Mouse (Mus musculus): Measurements from ENCODE around the gene Ryr3.

The Ryr3 gene

DNA sequence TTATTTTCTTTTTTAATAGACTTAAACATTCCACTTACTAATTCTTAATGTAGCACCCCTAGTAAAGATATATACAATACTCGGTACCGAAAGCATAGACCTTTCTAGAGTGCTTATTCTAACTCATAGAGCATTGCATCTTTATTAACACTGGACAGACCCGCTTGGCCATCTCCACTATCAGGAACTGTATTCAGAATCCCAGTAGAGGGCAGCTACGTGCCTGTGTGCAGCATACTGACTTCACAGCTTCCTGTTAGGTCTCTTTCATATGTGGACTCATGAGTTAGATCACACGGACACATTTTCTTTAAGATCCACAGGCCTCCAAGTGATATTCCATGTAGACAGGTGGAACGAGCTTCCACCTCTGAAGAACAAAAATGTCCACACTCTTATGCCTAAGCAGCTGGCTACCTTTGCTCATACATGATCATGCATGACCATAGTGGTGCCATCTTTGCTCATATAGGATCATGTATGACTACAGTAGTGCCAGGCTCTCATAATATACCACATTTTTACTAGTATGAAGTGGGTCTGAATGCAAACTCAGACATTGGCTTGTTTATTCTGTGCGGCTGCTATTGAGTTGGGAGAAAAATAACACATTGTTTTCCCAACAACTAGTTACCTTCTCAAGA lies 417.4 kb downstream of the Ryr3 start:
- DNase-seq (ENCODE audit: low spot score in 2 of 2) = no peak

DNA sequence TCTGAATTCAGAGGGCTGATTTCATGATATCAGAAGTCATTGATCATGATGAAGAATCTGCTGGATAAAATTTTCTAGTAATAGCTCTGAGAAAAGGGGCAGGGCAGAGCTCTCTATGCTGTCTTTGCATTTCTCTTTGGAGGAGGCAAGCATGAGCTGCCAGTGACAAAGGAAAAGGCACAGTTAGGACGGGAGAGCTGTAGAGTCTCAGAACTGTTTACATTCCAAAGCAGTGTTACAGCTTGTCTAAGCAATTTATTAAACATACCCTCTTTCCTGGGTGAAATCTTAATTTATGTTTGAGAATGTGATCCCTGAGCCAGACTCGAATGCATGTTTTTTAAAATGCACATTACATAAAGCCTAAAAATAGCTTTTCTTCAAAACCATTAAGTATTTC lies 435.3 kb downstream of the Ryr3 start:
- no peak for DNase-seq (ENCODE audit: low spot score in 2 of 2)

DNA sequence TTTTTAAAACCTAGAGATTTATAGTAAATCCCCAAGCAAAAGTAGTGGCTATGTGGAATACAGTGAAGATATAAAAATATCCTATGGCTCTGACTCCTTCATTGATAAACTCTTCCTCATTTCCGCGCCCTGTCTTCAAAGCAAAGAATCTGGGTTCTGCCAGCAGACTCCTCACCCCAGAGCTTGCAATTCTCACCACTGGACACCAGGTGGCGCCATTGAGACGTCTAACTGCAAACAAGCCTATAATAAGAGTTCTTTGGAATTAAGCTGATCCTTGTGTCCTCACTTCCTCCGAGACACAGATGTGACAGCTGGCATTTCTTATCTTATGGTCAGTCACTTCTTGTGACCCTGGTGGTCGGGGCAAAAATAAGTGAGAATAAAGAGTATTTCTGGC lies 442.1 kb downstream of the Ryr3 start:
- peak; percentile 11 to 44 for DNase-seq (ENCODE audit: low spot score in 2 of 2)

DNA sequence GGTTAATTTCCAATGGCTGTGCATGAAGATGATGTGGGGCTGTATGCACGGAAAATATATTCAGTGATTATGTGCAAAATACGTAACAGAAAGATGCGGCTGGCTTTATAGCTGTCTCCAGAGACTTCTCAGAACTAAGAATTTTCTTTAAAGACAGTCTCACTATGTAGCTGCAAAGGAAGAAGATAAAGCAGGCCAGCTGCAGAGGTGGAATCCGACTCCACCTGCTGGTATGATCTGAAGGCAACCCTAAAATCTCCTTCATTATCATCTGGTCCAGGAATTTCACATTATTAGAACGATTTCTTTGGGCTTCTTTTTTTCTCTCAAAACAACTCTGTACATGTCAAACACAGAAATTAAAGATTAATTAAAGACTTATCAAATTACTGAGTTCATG lies 449.2 kb downstream of the Ryr3 start:
- no peak for DNase-seq (ENCODE audit: low spot score in 2 of 2)

DNA sequence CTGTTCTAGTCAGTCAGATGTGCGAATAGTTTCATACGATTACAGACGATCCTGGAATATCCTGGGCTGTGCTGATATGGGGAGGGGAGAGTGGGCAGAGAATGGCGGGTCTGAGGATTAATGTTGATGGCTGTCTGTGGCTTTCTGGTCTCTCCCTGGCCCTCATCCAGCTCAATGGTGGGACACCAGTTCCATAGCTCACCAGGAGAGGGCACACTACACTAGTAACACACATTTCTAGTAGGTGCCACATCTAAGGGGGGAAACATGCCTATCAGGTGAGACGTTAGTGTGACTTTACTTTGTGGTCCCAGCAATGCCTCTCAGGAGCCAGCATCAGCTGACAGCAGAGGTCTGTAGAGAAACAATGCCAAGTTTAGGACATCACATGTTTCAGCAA lies 451.9 kb downstream of the Ryr3 start:
- DNase-seq (ENCODE audit: low spot score in 2 of 2) = peak in 1 of 2 experiments; percentile 4

DNA sequence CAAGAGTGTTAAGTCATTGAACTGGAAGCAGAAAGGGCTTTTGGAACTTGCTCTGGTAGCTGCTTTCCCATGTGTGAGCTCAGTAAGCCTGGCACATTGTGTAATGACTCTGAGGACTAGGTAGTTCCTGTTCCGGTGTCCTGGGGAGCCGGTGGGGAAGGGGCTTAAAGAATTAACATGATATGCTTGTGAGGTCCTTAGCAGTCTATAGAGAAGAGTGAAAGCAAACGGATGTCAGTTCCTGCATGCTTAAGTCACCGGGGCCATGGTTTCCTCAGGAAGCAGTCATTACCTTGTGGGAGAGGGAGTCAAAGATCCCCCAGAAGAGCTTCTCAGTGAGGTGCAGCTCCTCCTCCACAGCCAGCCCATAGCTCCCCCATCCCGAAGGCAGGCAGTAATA lies 452.6 kb downstream of the Ryr3 start:
- no peak for DNase-seq (ENCODE audit: low spot score in 2 of 2)

DNA sequence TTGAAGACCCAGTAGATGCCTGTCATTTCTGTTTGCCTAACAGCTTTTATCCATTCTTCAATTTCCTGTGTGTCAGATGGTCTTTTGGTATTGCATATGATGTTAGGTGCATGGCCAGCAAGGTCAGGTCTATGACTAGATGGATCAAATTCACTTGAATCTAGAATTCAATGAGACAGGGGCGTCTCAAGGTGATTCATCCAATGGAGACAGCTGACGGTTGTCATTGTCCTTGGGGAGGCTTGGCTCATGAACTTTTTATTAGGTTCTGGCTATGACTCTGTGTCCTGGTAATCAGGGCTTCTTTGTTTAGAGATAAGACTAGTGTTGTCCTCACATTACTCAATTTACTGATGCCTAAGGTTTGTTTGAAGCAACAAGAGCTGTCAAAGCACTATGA lies 454.9 kb downstream of the Ryr3 start:
- no peak for DNase-seq (ENCODE audit: low spot score in 2 of 2)

DNA sequence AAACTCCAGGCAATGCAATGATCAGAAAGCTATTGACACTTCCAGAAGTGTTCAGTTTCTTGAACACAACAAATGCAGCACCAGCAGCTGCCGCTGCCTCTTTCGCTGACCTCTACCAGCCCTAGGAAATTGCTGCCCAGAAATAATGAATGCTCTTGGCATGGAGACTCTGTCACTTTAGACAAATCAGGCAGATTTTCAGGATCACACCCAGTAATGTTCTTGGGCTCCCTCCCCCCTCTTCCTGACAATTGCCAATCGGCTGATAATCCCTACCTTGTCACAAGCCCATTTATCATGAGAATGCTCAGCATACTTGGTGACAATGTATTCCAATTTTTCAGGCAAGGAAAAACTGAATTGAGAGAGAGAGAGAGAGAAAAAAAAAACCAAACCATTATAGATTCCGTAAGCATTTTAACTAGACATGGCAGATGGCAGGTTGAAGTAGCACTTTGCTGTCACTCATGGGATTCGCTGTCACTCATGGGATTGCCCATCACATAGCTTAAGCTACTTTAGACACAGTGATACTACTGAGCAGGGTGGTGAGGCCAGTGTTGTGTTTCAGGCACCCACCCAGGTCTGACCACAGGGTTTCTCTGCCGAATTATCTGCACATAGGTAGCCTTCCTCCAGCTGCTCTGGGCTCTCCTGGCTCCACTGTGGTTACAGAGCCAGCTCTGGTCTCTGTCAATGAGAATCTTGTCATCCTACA lies 455.5 kb downstream of the Ryr3 start:
- no peak for DNase-seq (ENCODE audit: low spot score in 2 of 2)

DNA sequence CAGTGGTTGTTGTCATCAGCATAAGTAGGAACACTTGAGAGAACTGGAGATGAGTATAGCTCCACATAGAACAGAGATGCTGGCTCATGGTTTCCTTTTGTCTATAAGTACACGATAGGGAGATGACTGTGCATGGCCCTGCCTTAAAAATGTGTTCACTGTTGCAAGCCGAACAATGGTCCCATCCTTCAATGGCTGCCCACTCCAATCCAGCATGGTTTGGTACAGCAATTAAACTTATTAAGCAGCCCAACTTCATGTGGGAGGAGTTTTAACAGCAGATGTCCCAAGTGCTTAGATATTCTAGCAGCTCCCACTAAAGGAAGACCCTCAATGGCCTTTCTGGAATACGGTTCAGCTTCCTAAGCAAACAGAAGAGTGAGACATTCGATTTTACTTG lies 456.2 kb downstream of the Ryr3 start:
- no peak for DNase-seq (ENCODE audit: low spot score in 2 of 2)

DNA sequence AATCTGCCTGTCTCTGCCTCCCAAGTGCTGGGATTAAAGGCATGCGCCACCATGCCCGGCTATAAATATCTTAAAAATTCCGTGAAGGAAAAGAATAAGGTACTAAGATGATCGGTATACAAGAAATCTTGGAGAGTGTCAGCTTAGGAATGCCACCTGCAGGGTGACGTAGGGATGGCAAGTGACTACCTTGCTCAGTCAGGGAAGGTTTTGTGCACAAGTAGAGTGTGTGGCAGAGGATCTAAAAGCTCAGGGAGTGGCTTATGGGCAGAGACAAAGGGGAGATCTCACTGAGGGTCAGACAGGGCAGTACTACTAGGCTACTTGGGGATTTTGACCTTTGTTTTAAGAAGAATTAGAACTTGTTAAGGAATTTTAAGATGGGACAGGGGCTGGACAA lies 457.2 kb downstream of the Ryr3 start:
- DNase-seq (ENCODE audit: low spot score in 2 of 2) = no peak

DNA sequence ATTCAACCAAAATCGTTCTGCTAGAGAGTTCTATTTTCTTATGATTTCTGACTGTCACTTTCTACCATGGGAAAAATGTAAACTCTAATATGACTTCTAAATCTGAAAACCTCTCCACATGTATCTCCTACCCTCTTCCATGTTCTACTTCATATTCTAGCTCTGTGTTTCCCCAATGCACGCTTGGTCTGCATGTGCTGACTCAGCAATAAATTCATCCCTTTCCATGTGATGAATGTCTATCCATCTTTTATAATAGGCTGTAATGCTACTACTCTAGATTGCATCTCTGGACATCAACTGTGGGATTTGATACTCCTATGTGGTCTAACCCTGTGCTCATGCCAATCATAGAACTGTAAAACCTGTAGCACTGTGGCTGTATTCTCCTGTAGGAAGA lies 458.2 kb downstream of the Ryr3 start:
- no peak for DNase-seq (ENCODE audit: low spot score in 2 of 2)

DNA sequence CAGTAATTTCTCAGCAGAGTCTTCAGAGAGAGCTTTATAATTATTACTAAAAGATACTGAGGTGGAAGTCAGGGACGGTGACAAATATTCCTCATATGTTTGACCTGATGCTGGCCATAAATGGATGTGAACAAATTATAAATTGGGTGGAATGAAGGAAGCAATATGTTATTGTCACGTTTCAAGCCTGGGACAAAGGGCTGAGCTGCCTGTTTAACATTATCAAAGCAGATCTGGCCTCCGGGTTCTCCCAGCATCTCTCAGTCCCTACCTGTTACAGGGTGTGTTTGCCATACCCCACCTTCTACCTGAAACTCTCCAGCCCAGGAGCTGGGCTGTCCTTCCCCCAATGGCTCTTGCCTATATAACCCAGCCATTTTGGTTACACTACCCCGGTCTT lies 463.6 kb downstream of the Ryr3 start:
- DNase-seq (ENCODE audit: low spot score in 2 of 2) = no peak

DNA sequence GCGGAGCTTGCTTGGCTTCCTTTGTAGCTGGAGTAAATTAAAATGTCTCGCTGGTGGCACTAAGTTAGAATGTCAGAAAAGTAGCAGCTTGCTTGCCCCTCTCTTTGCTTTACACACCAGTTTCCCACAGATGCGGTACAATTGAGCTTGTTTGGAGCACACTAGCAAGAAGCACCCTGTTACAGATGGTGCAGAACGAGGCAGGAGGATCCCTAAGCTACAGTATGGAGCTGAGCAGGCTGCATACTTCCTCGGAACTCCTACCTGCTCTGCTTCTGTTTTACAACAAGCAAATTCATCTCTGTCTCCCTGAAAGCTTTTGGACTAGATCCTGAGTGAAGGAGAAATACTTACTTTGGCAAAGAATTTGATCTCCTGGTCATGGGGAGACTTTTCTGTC lies 465.5 kb downstream of the Ryr3 start:
- DNase-seq (ENCODE audit: low spot score in 2 of 2) = no peak

DNA sequence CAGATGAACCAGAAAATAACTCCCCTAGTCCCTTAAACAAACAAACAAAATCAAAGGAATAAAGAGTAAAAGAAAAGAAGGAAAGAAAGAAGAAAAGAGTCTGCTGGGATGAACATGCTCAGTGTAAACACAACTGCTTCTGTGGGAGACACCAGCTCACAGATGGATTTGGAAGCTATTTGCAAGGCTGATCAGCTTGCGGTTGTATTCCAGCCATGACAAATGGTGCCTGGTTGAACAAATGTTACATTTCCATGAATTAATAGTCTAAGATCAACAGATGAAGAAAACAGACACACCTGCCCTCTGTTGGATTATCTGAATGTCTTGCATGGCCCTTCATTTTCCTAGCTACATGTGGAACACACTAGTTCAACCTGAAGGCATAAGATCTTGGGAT lies 468.4 kb downstream of the Ryr3 start:
- no peak for DNase-seq (ENCODE audit: low spot score in 2 of 2)

DNA sequence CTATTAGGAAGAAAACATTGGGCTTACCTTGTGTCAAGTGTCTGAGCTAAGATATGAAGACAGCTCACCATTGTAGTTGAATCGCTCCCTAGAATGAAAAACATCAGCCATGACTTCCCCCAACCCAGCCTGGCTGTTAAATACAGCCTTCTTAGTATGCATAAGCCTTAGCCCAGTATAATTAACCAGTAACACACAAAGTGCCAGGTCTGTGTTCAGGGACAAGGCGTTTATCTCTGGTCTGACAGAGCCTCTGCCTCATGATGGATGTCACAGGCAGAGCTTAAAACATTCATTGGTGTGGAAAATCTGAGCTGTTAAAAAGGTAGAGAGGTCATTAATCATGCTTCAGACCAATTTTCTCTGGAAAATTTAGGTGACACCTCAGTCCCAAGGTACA lies 484.0 kb downstream of the Ryr3 start:
- no peak for DNase-seq (ENCODE audit: low spot score in 2 of 2)

DNA sequence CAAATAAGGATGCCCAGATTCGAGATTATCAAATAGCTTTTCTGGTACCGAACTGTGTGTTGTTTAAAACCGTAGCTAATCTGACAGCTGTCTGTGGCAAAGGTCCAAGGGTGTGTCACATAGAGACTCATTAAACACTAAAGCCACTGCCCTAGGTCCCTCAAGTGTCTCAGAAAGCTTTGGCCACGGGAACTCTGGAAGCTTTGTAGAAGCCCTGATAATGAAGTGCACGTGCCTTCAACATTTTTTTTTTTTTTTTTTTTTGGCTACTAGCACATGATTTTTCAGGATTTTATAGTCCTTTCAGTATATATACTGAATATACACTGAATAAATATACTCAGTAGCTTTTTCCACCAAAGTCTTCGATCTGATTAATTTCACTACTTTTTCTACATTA lies 489.1 kb downstream of the Ryr3 start:
- no peak for DNase-seq (ENCODE audit: low spot score in 2 of 2)

DNA sequence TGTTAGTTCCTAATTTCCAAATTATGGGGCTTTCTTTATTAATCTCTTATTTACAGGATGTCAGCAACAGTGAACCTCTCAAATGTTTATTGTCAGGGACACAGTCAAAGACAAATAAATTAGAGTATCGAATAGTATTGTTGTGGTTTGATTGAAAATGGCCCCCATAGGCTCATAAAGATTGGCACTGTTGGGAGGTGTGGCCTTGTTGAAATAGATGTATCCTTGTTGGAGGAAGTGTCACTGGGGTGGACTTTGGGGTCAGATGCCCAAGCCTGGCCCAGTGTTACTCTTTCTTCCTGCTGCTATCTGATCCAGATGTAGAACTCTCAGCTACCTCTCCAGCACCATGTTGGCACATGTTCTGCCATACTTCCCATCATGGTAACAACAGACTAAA lies 495.7 kb downstream of the Ryr3 start:
- no peak for DNase-seq (ENCODE audit: low spot score in 2 of 2)

DNA sequence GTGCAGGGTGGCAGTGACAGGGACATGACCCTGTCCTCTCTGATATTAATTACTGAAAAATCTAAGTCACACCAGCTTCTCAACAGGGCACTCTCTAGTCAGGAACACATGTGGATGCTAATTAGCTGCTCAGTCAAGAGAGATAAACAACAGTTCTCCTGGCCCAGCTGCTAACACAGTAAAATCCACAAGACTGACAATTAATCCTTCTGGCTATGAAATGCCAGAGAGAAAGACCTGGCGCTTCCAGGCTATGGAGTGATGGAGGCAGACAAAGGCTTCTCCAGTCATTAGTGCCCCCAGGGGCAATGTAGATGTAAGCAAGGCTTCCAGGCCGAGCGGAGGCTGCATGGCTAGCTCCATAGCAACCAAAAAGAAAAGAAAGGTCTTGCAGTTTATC lies 496.2 kb downstream of the Ryr3 start:
- DNase-seq (ENCODE audit: low spot score in 2 of 2) = no peak

DNA sequence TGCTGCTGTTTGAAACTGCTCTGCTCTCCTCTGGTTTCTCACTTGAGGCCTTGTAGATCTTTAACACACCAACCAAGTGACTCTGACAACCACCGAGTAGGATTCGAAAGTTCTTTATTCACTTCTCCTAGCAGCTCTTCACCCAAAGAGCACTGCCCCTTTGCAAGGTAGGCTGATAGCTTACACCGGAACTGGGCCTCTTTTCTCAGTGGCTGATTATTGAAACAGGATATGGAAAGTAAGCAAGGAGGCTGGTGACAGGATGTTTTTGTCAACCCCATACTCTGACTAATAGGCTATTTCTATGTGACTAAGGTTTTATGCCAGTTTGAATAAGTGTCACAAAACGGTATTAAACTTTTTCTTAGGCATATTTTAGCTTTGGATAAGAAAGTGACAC lies 502.2 kb downstream of the Ryr3 start:
- no peak for DNase-seq (ENCODE audit: low spot score in 2 of 2)

DNA sequence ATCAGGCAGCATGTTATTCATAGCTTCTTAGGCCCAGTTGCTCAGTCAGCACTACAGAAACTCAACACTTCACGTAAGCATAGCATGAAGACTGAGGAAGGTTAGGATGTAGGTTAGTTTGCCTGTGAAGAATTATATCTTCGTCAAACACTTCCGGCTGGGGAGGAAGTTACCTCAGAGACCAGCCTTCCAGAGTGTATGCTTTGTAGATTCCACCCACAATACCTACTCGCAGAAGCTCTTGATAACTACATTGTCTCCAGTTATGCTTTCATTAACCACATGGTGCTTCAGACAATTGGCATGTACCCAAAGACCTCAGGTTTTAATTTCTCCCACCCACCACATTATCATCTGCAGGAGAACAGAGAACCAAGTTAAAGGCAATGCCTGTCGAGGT lies 535.1 kb downstream of the Ryr3 start:
- no peak for DNase-seq (ENCODE audit: low spot score in 2 of 2)

DNA sequence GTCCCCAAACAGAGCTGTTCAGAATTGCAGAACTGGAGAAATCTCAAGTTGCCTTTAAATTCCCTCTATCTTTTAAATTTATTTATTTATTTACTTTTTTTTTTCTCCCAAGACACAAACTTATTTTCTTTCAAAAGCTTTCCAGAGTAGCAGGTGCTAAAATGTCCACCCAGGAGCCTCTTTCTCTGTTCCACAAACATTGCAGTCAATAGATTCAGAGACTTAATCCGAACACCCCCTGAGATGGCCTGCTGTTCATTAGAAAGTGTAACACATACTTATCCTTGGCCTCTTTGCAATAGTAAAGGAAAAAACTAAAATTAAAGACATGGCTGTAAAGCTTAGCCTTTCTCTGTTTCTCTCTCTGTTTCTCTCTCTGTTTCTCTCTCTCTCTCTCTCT lies 539.6 kb downstream of the Ryr3 start:
- DNase-seq (ENCODE audit: low spot score in 2 of 2) = no peak

DNA sequence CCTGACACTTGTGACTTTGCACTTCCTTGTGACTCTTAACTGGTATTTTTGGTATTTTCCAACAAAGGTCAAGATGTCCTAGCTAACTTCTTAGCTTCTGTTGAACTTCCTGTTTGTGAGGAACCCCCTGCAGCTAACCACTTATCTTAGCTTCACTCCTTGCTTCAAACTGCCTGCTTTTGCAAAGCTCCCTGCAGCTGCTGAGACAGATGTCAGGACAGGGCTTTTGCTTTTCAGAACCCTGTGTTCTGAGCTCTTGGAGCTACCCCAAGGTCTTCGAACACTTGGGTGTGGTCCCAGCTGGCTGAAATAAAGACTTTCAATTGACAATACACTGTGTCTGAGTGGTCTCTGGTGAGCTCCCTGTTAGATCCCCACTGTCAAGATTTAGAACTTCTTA lies 540.2 kb downstream of the Ryr3 start:
- no peak for DNase-seq (ENCODE audit: low spot score in 2 of 2)

DNA sequence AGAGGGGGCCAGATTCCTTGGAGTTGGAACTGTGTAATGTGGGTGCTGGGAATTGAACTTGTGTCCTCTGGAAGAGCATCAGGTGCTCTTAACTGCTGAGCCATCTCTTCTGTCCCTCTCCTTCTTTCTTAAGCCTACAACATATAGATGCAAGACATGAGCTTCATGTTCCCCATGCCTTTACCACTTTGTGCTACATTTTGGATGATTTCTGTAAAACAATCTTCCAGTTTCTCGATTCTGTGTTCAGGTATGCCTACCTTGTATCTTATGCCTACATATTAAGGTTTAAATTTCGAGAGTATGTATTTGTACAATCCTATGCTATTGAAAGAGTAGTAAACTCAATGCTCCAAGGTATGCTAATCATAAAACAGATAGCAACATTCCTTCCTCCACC lies 540.7 kb downstream of the Ryr3 start:
- DNase-seq (ENCODE audit: low spot score in 2 of 2) = no peak

DNA sequence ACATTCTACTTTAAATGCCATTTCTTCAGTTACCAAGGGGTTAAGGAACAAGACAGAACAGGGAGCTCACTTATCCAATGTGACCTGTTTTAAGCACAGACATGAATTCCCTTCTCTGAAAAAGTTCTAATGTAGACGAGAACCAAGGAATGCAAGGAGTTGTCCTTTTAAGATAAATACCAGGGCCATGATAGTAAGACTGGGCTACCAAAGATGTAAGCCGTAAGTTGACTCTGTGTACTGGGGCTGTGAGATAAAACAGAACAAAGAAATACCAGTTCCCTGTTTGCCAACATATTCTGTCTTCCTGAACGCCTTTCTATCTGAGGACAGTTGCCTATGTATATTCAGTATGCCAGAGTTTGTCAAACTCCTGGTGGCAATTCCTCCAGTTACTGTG lies 547.4 kb downstream of the Ryr3 start:
- no peak for DNase-seq (ENCODE audit: low spot score in 2 of 2)
